Mouse (Mus musculus) stomach, postnatal 0 days (tissue): Measurements from ENCODE around the gene Galntl6. TPM values are rescaled to one million over a fixed set of nuclear protein-coding genes. Genes with fewer than 3 reads are reported as not detected.
A peak's percentile ranks its signal among the peaks of the same experiment; 100 is the strongest.

Experiments used
- ATAC-seq: fragments of 200-750 bp; cut with Nextera tagmentation; 2 replicates; pipeline ENCODE4 v1.8.0; 2017; ENCODE audit not compliant: low FRiP score, low TSS enrichment
- DNase-seq: peaks from one replicate; pipeline ENCODE4 v3.0.0-alpha.2; 2016; ENCODE audit warnings: low spot score
- H3K27ac ChIP-seq: fragments of 300-500 bp; sonication (generic); replicated peaks from 2 replicates; pipeline ENCODE4 v1.5.1; 2014; ENCODE audit warnings: mild to moderate bottlenecking, control low read depth
- H3K27me3 ChIP-seq: fragments of 300-500 bp; sonication (generic); 2 replicates; pipeline ENCODE4 v1.6.1; 2014; ENCODE audit warnings: low read length; ENCODE audit not compliant: control insufficient read depth, insufficient read depth
- H3K36me3 ChIP-seq: fragments of 300-500 bp; sonication (generic); 2 replicates; pipeline ENCODE4 v1.6.1; 2014; ENCODE audit warnings: low read length, mixed read lengths; ENCODE audit not compliant: control insufficient read depth, insufficient read depth
- H3K4me1 ChIP-seq: fragments of 300-500 bp; sonication (generic); replicated peaks from 2 replicates; pipeline ENCODE4 v1.6.1; 2014; ENCODE audit warnings: antibody characterized with exemption; ENCODE audit not compliant: control insufficient read depth, insufficient read depth
- H3K4me2 ChIP-seq: fragments of 300-500 bp; sonication (generic); replicated peaks from 2 replicates; pipeline ENCODE4 v1.6.1; 2014; ENCODE audit warnings: low read depth, mild to moderate bottlenecking, control low read depth, moderate library complexity
- H3K4me3 ChIP-seq: fragments of 300-500 bp; sonication (generic); 2 replicates; pipeline ENCODE4 v1.5.1; 2014; ENCODE audit warnings: low read depth, low read length, control low read depth
- H3K9ac ChIP-seq: fragments of 300-500 bp; sonication (generic); 2 replicates; pipeline ENCODE4 v1.6.1; 2014; ENCODE audit warnings: mild to moderate bottlenecking, low read length, control low read depth, mixed read lengths
- H3K9me3 ChIP-seq: fragments of 300-500 bp; sonication (generic); 2 replicates; pipeline ENCODE4 v1.6.1; 2016; ENCODE audit warnings: low read length; ENCODE audit not compliant: control insufficient read depth
- CTCF ChIP-seq: IDR thresholded peaks from 2 replicates; pipeline ENCODE4 v1.5.1; 2016; ENCODE audit warnings: antibody characterized with exemption, low read depth, mild to moderate bottlenecking, moderate library complexity
- EP300 ChIP-seq: optimal IDR thresholded peaks from 2 replicates; pipeline ENCODE3; 2016; ENCODE audit warnings: antibody characterized with exemption
- WGBS: fragments of 180-500 bp; shearing (Covaris S2); extraction: QIAGEN DNeasy Blood & Tissue Kit; methylation state at CpG from one replicate; pipeline ENCODE4 v1.1.7; 2014; 5-methylcytosine and 5-hydroxymethylcytosine counted together
- polyA plus RNA-seq: library from polyadenylated mRNA; unstranded; fragments of >200 nt; fragmentation: Nextera tagmentation; extraction: Ambion mirVana; gene quantifications from 2 replicates; pipeline ENCODE4 v1.2.1, GENCODE M21; 2015

Gene Galntl6
- polyA plus RNA-seq, 1 experiment from 2014 or later, result 3.8 TPM

GRCm38 (mm10) chr8:57732795-57733194, 1179.6 kb downstream of the Galntl6 start:
- Histone ChIP-seq H3K27ac (no peak overlapping the region), H3K4me3 (no peak overlapping the region), H3K4me1 (no peaks in the 10 kb centered on the region), H3K9ac (no peak overlapping the region), H3K9me3 (no peaks in the 10 kb centered on the region), H3K4me2 (no peak overlapping the region), H3K27me3 (no peaks in the 10 kb centered on the region), H3K36me3 (no peaks in the 10 kb centered on the region)
- TF ChIP-seq CTCF (no peak), EP300 (no peak)
- ATAC-seq (peak; percentile 71; the same call in 1 of the 2 replicates), DNase-seq (peak; percentile 42)
- WGBS, result 39% methylated on average over 2 of the region's 2 CpGs

GRCm38 (mm10) chr8:57731666-57732065, 1180.8 kb downstream of the Galntl6 start:
- H3K4me1 ChIP-seq, result no peaks in the 10 kb centered on the region
- H3K27ac ChIP-seq, result no peak overlapping the region
- WGBS, result 47% methylated on average over 8 of the region's 8 CpGs

GRCm38 (mm10) chr8:57728276-57728675, 1184.2 kb downstream of the Galntl6 start:
- WGBS, result 60% methylated on average over 2 of the region's 2 CpGs
- Histone ChIP-seq H3K4me2 (no peak overlapping the region), H3K4me3 (no peak overlapping the region), H3K36me3 (no peaks in the 10 kb centered on the region), H3K9ac (no peak overlapping the region), H3K9me3 (no peaks in the 10 kb centered on the region), H3K27ac (no peak overlapping the region), H3K4me1 (no peaks in the 10 kb centered on the region), H3K27me3 (no peaks in the 10 kb centered on the region)
- DNase-seq (no peak), ATAC-seq (no peak)
- no peak for TF ChIP-seq EP300
- no peak for TF ChIP-seq CTCF

More at GRCm38 (mm10) chr8:57731666-57732065, 1180.8 kb downstream of the Galntl6 start:
- Histone ChIP-seq H3K4me2 (no peak overlapping the region), H3K36me3 (no peaks in the 10 kb centered on the region), H3K27me3 (no peaks in the 10 kb centered on the region), H3K4me3 (no peak overlapping the region), H3K9me3 (no peaks in the 10 kb centered on the region), H3K9ac (no peak overlapping the region)
- TF ChIP-seq CTCF, result no peak
- TF ChIP-seq EP300, result no peak
- peak; percentile 61; the same call in 1 of the 2 replicates for ATAC-seq
- peak; percentile 35 for DNase-seq

GRCm38 (mm10) chr8:57724843-57725627, 1187.4 kb downstream of the Galntl6 start:
- TF ChIP-seq EP300, result no peak
- TF ChIP-seq CTCF, result no peak
- Histone ChIP-seq H3K9ac (no peak overlapping the region), H3K4me3 (no peak overlapping the region), H3K4me1 (no peaks in the 10 kb centered on the region), H3K9me3 (no peaks in the 10 kb centered on the region), H3K36me3 (no peaks in the 10 kb centered on the region), H3K27ac (peak overlapping the region; percentile 56), H3K27me3 (no peaks in the 10 kb centered on the region), H3K4me2 (no peak overlapping the region)
- ATAC-seq (peak; percentile 97), DNase-seq (peak; percentile 81)
- WGBS, result 73% methylated on average over 13 of the region's 13 CpGs

Other genes with a start within 250 kb of the Galntl6 start
- gene BC030500, start 885 bp downstream of the Galntl6 start, polyA plus RNA-seq, result 0.69 and 1.1 TPM in 2 replicates